Mouse (Mus musculus) kidney, adult 2 months (tissue): ENCODE data around the gene Zfp87. TPM values are rescaled to one million over a fixed set of nuclear protein-coding genes. Genes with fewer than 3 reads are reported as not detected.
A peak's percentile ranks its signal among the peaks of the same experiment; 100 is the strongest.

ENCODE experiments used
- DNase-seq: peaks from one replicate; pipeline ENCODE4 v3.0.0; 2021
- H3K27ac ChIP-seq: fragments of 200-500 bp; 2 replicates; pipeline ENCODE4 v1.5.1; 2012; ENCODE audit warnings: low read depth, low read length, control low read depth, inconsistent platforms; ENCODE audit not compliant: insufficient read depth
- H3K27me3 ChIP-seq: fragments of 200-500 bp; replicated peaks from 2 replicates; pipeline ENCODE4 v1.6.1; 2012; ENCODE audit warnings: mild to moderate bottlenecking, moderate library complexity, low read length, inconsistent platforms; ENCODE audit not compliant: control insufficient read depth, insufficient read depth
- H3K36me3 ChIP-seq: fragments of 200-500 bp; 2 replicates; pipeline ENCODE4 v1.6.1; 2012; ENCODE audit warnings: mild to moderate bottlenecking, moderate library complexity, low read length, inconsistent platforms; ENCODE audit not compliant: control insufficient read depth, insufficient read depth
- H3K4me1 ChIP-seq: fragments of 200-500 bp; 2 replicates; pipeline ENCODE4 v1.6.1; 2011; ENCODE audit warnings: low read length; ENCODE audit not compliant: control insufficient read depth, insufficient read depth
- H3K4me3 ChIP-seq: fragments of 200-500 bp; 2 replicates; pipeline ENCODE4 v1.5.1; 2011; ENCODE audit warnings: mild to moderate bottlenecking, low read depth, low read length, control low read depth; ENCODE audit not compliant: insufficient read depth
- CTCF ChIP-seq: fragments of 200-500 bp; conservative IDR thresholded peaks from 2 replicates; pipeline ENCODE4 v1.5.1; 2011; ENCODE audit warnings: low read depth, mild to moderate bottlenecking, control low read depth, low read length, moderate library complexity, mixed read lengths; ENCODE audit not compliant: insufficient read depth, insufficient read length
- POLR2A ChIP-seq: fragments of 200-500 bp; IDR thresholded peaks from one replicate; pipeline ENCODE4 v1.6.1; 2011; ENCODE audit warnings: low read depth, low read length, control low read depth
- WGBS: fragments of 180-500 bp; shearing (Covaris S2); methylation state at CpG from one replicate; pipeline ENCODE4 v1.1.7; 2018; 5-methylcytosine and 5-hydroxymethylcytosine counted together
- polyA plus RNA-seq: library from polyadenylated mRNA; depleted of rRNA; stranded (reverse); fragments of >200 nt; gene quantifications from 2 replicates; pipeline ENCODE4 v1.2.3, GENCODE M21; 2012; rRNA removed

Gene Zfp87
- polyA plus RNA-seq = 28.0 and 30.8 TPM in 2 replicates

DNA sequence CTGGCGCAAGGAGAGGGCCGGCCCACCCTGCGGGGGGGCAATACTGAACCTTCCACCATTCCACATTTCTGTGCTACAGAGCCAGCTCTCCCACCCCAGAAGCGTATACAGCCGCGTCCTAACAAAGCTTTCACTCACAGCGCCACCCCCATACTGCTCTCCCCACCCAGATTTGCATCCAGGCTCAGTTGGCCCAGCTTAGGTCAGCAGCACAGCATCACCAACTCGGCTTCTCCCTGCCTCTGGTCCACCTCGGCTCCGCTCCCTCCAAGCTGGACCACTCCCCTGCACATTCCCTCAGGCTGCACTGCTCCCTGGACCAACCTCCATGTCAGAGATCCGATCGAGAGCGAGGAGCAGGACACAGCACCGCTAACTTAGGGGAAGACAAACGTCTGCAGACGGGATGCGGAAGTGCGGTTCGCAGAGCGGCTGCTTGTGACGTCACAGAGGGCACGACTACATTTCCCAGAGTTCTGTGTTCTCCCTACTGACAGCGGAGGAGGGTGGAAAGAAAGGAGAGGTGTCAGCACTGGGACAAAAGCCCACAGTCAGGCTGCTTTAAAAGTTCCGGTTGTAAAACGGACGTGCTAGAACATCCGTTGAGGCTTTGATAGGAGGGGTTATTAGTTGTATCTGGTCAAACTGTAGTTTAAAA is at the start of gene Zfp87, which contains the start of gene Gm26965:
TSS of gene Zfp87 (minus strand) at position 425 of the 658 bp plus-strand sequence.
TSS of gene Gm26965 (minus strand) at position 399 of the 658 bp plus-strand sequence.
- Histone ChIP-seq H3K36me3 (no peaks in the 10 kb centered on the region), H3K27ac (0 out of 2 replicates have a peak within 1 kb of the TSS, but pooled peaks have one; percentile 42), H3K4me3 (peak within 1 kb of the TSS; percentile 96), H3K4me1 (no peaks in the 10 kb centered on the region), H3K27me3 (no peaks in the 10 kb centered on the region)
- peak; percentile 80 for TF ChIP-seq POLR2A
- 0 out of 2 replicates have a peak, but pooled peaks have one; percentile 0 for TF ChIP-seq CTCF
- peak; percentile 97 for DNase-seq
- under 1% methylated on average over 27 of the region's 27 CpGs for WGBS

DNA sequence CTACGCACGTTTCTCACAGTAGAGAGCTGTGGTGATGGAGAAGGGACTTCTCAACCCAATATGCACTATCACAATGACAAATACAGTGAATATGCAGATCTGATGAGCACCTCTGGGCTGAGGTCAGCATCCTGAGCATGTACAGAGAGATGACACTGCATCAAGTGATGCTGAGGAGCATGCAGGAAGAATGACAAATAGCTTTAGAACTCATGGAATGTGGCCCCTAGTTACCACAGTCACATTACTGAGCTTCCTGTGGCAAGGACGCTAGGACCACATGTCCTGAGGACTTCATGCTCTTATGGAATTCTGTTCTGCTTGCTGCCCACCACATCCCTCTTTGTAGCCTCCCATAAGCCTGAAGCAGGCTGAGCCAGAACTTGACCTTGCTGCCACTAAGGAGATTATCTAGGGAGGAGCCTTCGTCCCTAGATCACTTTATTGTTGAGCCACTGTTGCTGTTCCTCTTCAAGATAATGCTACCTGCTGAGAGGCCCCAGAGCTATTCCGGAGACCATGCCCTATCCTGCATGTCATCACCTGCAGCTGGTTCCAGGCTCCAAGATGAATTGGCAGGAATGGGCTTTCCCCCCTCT is 46.7 kb upstream of the Zfp87 start:
- TF ChIP-seq CTCF (no peak), POLR2A (no peak)
- H3K27ac ChIP-seq = no peak overlapping the region
- no peaks in the 10 kb centered on the region for H3K27me3 ChIP-seq
- no peak for DNase-seq
- no peaks in the 10 kb centered on the region for H3K36me3 ChIP-seq
- H3K4me1 ChIP-seq = no peaks in the 10 kb centered on the region
- H3K4me3 ChIP-seq = no peak overlapping the region
- 76% methylated on average over 5 of the region's 5 CpGs for WGBS

DNA sequence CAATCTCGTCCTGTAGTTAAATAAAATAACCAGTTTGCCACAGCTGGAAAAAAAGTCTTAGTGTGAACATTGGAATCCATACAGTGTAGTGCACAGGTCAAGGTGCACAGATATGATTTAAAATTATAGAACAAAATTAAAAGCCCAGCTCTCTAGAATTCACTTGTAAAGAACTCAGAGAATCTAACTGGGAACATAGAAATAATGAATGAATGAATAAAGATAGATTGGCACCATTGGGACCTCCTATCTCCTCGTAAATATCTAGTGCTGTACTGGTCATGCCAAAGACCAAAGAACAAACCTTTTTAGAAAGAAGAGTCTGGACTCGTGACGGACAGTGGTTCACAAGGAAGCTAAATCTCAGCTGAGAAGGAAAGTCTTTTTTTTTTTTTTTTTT is 27.8 kb upstream of the Zfp87 start, which contains the start of gene Zfp748:
TSS of gene Zfp748 (minus strand) at position 101 of the 400 bp plus-strand sequence.
- Histone ChIP-seq H3K4me3 (peak within 1 kb of the TSS; percentile 60), H3K36me3 (no peaks in the 10 kb centered on the region), H3K27ac (peak within 1 kb of the TSS; percentile 36; the same call in 1 of the 2 replicates), H3K27me3 (no peaks in the 10 kb centered on the region), H3K4me1 (0 out of 2 replicates have a peak, but pooled peaks cover 4% of the 10 kb centered on the region)
- WGBS = 86% methylated on average over 4 of the region's 4 CpGs
- TF ChIP-seq POLR2A = no peak
- no peak for DNase-seq

DNA sequence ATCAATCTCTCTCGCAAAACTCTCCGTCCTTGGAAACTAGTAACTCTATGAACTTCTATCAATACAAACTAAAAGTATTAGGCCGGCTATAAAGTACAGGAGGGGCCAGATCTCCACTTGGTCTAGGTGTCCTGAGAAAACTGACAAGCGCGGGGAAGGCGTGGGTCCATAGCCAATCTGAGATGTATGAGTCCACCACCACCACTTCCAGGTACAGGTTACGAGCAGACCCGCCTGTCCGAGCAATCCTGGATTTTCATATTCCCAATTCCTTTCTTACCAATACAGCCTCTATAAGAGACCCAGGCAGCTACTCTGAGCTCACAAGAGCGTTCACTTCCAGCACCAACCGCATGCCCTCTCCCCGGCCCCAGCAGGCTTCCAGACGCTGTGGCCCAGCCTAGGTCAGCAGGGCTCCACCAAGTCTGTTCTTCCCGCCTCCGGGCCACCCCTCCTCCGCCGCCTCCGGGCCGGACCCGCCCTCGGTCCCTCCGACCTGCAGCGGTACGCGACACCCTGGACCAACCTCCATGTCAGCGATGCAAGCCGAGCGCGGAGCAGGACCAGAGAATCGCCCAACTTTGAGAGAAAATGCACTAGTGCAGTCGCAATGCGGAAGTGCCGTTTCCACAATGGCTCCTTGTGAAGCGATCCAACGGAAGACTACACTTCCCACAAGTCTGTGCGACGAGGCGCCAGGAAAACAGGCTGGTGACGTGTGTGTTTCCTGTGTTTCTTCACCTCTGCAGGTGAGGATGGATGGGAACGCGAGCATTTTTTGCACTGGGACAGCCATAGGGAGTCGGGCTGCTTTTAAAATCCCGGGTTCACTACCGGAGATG is 26.7 kb upstream of the Zfp87 start:
- Histone ChIP-seq H3K27ac (peak overlapping the region; percentile 36; the same call in 1 of the 2 replicates), H3K4me3 (peak overlapping the region; percentile 60), H3K36me3 (no peaks in the 10 kb centered on the region), H3K27me3 (no peaks in the 10 kb centered on the region), H3K4me1 (0 out of 2 replicates have a peak, but pooled peaks cover 4% of the 10 kb centered on the region)
- peak; percentile 95 for DNase-seq
- TF ChIP-seq CTCF = no peak
- TF ChIP-seq POLR2A = no peak
- WGBS = under 1% methylated on average over 44 of the region's 44 CpGs

DNA sequence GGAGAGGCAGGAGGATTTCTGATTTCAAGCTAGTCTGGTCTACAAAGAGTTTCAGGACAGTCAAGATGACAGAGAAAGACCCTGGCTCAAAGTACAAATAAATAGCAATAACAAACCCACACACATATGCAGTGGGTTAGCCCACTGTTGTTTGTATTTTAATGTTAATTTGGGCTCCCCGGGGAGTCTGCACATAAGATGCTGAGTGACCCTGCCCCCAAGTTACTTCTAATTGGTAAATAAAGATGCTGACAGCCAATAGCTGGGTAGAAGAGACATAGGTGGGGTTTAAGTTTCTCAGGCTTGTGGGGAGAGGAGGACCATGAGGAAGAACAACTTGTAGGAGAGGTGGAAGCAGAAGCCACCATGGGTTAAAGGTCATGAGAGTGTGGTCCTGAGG is 20.0 kb upstream of the Zfp87 start:
- H3K4me3 ChIP-seq = no peak overlapping the region
- TF ChIP-seq CTCF (no peak), POLR2A (no peak)
- no peak overlapping the region for H3K27ac ChIP-seq
- no peak for DNase-seq
- no peaks in the 10 kb centered on the region for H3K4me1 ChIP-seq
- WGBS = 78% methylated on average over 1 of the region's 1 CpGs
- H3K36me3 ChIP-seq = peaks cover 22% of the 10 kb centered on the region
- no peaks in the 10 kb centered on the region for H3K27me3 ChIP-seq

DNA sequence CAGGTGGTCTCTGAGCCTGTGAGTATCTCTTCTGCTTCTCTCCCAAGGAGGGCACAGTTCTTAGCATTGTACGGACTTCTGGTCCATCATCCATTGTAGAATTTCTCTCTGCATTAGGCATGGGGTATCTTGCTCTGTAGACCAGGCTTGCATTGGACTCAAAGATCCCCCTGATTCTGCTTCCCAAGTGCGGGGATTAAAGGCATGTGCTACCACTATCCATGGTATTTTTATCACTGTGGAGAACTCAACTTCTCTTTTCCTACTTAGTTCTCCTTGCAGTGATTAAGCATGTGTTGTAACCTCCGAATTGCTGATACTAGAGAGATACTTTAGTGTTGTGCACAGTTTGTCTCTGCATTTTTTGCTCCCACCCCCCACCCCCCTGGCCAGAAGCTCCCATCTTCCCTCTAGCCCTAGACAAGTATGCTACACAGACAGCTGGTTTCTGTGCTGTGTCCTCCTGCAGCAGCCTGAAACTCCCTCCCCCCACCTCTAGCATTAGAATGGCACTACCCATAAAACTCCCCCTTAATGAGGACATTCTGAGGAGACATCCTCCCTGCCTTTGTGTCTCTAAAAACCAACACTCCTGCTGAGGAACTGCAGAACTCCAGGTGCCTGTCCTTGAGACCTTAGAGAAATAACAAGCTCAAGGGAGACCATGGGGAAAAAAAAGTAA is 1.2 kb upstream of the Zfp87 start:
- no peaks in the 10 kb centered on the region for H3K4me1 ChIP-seq
- no peak for DNase-seq
- no peak overlapping the region for H3K4me3 ChIP-seq
- no peaks in the 10 kb centered on the region for H3K36me3 ChIP-seq
- H3K27ac ChIP-seq = no peak overlapping the region
- TF ChIP-seq POLR2A = no peak
- no peak for TF ChIP-seq CTCF
- H3K27me3 ChIP-seq = no peaks in the 10 kb centered on the region
- WGBS = 66% methylated on average over 3 of the region's 3 CpGs
